Mouse (Mus musculus): ENCODE measurements around the gene Zfp687.

GRCm38 (mm10) chr3:95052959-95053358, 37.7 kb upstream of the Zfp687 start:
- TF ChIP-seq CTCF (IDR thresholded peaks at IDR 0.05; ENCODE audit: borderline replicate concordance, insufficient read depth, low read length) (no peak), POLR2A (IDR thresholded peaks at IDR 0.05; ENCODE audit: low read depth, low read length) (no peak)

Data from embryonic fibroblast, embryonic 13.5 days (primary cell).